ENCODE assay signal across 24 mouse cellular contexts in genomic region chr17:11229426-11229825, GRCm38 (mm10).
DNase-seq lines count a peak whose midpoint lies in the region; ATAC-seq and TF ChIP-seq lines count a peak whose summit lies in the region.
"Had no signal": no experiment of that assay in that cellular context is flagged by ENCODE, and none has a peak within 500 bp of the region (broad histone marks: within the 10 kb centered on the region; RNA-seq: fewer than 3 reads in every experiment).

No protein-coding gene starts in this region.

- ATAC-seq in limb, embryonic 15.5 days (ENCODE audit: insufficient number of reproducible peaks, low FRiP score, low TSS enrichment, low read depth) = 0 out of 2 replicates have a peak, but pooled peaks have one; percentile 4
- ATAC-seq in midbrain, embryonic 11.5 days (ENCODE audit: low FRiP score) = no peak
- ATAC-seq: forebrain, embryonic 13.5 days; midbrain, embryonic 13.5 days had no signal

- H3K9ac ChIP-seq in limb, embryonic 15.5 days = no peak overlapping the region
- no peak overlapping the region for H3K9ac ChIP-seq in midbrain, embryonic 11.5 days (ENCODE audit: low read length)
- H3K9ac ChIP-seq: embryonic facial prominence, embryonic 12.5 days; forebrain, embryonic 13.5 days; hindbrain, embryonic 13.5 days; limb, embryonic 12.5 days; liver, embryonic 13.5 days; midbrain, embryonic 13.5 days; neural tube, embryonic 13.5 days had no signal

- no peak for TF ChIP-seq POLR2A in cortical plate, adult 2 months (IDR thresholded peaks at IDR 0.05; ENCODE audit: extremely low read depth, insufficient read depth, low read length)

- DNase-seq in heart, adult 11 months = peak; percentile 29
- DNase-seq in heart, postnatal 4 days = no peak
- DNase-seq in left cerebral cortex, adult 2 months (ENCODE audit: extremely low spot score in 1 of 2, low spot score in 2 of 2) = no peak
- no peak for DNase-seq in left cerebral cortex, adult 9 months (ENCODE audit: low spot score in 2 of 2)
- no peak for DNase-seq in cerebellum, postnatal 36 days
- no peak for DNase-seq in midbrain, embryonic 11.5 days (ENCODE audit: low spot score, missing footprints)
- DNase-seq: cerebellum, adult 8-10 months; heart, adult 18-20 months; kidney, adult 8-10 months; kidney, postnatal 36 days; liver, embryonic 13.5 days; lung, adult 2 months; lung, postnatal 14 days; retina, postnatal 1 day; right cerebral cortex, postnatal 25 days; thymus, postnatal 14 days had no signal

- H3K27me3 ChIP-seq in limb, embryonic 15.5 days = no peaks in the 10 kb centered on the region
- H3K27me3 ChIP-seq in midbrain, embryonic 11.5 days (ENCODE audit: control insufficient read depth, insufficient read depth, low read length) = no peaks in the 10 kb centered on the region
- H3K27me3 ChIP-seq: embryonic facial prominence, embryonic 12.5 days; forebrain, embryonic 13.5 days; hindbrain, embryonic 13.5 days; limb, embryonic 12.5 days; liver, embryonic 13.5 days; midbrain, embryonic 13.5 days; neural tube, embryonic 13.5 days had no signal

- no peak overlapping the region for H3K27ac ChIP-seq in left cerebral cortex, adult 2 months
- no peak overlapping the region for H3K27ac ChIP-seq in cortical plate, adult 2 months (ENCODE audit: insufficient read depth, low read length)
- no peak overlapping the region for H3K27ac ChIP-seq in limb, embryonic 15.5 days
- H3K27ac ChIP-seq in midbrain, embryonic 11.5 days (ENCODE audit: low read depth, low read length) = no peak overlapping the region
- H3K27ac ChIP-seq: embryonic facial prominence, embryonic 12.5 days; forebrain, embryonic 13.5 days; hindbrain, embryonic 13.5 days; limb, embryonic 12.5 days; liver, embryonic 13.5 days; midbrain, embryonic 13.5 days; neural tube, embryonic 13.5 days had no signal

- intact Hi-C loops in left cerebral cortex, adult 2 months (cut with DNase I) = no loop called here

- peak; percentile 19; the same call in 1 of the 2 replicates for TF ChIP-seq CTCF in left cerebral cortex, adult 2 months (IDR thresholded peaks at IDR 0.05)
- peak; percentile 39; the same call in 1 of the 2 replicates for TF ChIP-seq CTCF in cortical plate, adult 2 months (IDR thresholded peaks at IDR 0.05; ENCODE audit: extremely low read depth, insufficient read depth, low read length)

- H3K4me3 ChIP-seq in left cerebral cortex, adult 2 months = no peak overlapping the region
- no peak overlapping the region for H3K4me3 ChIP-seq in cortical plate, adult 2 months (ENCODE audit: insufficient read depth, low read length)
- no peak overlapping the region for H3K4me3 ChIP-seq in limb, embryonic 15.5 days
- H3K4me3 ChIP-seq in midbrain, embryonic 11.5 days (ENCODE audit: low read depth, low read length) = no peak overlapping the region
- H3K4me3 ChIP-seq: embryonic facial prominence, embryonic 12.5 days; forebrain, embryonic 13.5 days; hindbrain, embryonic 13.5 days; limb, embryonic 12.5 days; liver, embryonic 13.5 days; midbrain, embryonic 13.5 days; neural tube, embryonic 13.5 days had no signal

- H3K9me3 ChIP-seq in limb, embryonic 15.5 days = no peaks in the 10 kb centered on the region
- no peaks in the 10 kb centered on the region for H3K9me3 ChIP-seq in midbrain, embryonic 11.5 days (ENCODE audit: control insufficient read depth, low read length)
- H3K9me3 ChIP-seq: embryonic facial prominence, embryonic 12.5 days; forebrain, embryonic 13.5 days; hindbrain, embryonic 13.5 days; limb, embryonic 12.5 days; liver, embryonic 13.5 days; midbrain, embryonic 13.5 days; neural tube, embryonic 13.5 days had no signal

- no peaks in the 10 kb centered on the region for H3K36me3 ChIP-seq in limb, embryonic 15.5 days
- no peaks in the 10 kb centered on the region for H3K36me3 ChIP-seq in midbrain, embryonic 11.5 days (ENCODE audit: control insufficient read depth, insufficient read depth, low read length)
- H3K36me3 ChIP-seq: embryonic facial prominence, embryonic 12.5 days; hindbrain, embryonic 13.5 days; limb, embryonic 12.5 days; liver, embryonic 13.5 days; midbrain, embryonic 13.5 days; neural tube, embryonic 13.5 days had no signal

- no peaks in the 10 kb centered on the region for H3K4me1 ChIP-seq in cortical plate, adult 2 months (ENCODE audit: control insufficient read depth, insufficient read depth, low read length)
- H3K4me1 ChIP-seq in limb, embryonic 15.5 days = no peaks in the 10 kb centered on the region; the same call in 1 of the 2 replicates
- no peaks in the 10 kb centered on the region for H3K4me1 ChIP-seq in midbrain, embryonic 11.5 days (ENCODE audit: control insufficient read depth, insufficient read depth, low read length)
- H3K4me1 ChIP-seq: embryonic facial prominence, embryonic 12.5 days; liver, embryonic 13.5 days had no signal

- 50% methylated on average over 1 of the region's 1 CpGs for WGBS in limb, embryonic 15.5 days
- WGBS in midbrain, embryonic 11.5 days = 68% methylated on average over 1 of the region's 1 CpGs

- no peak overlapping the region for H3K4me2 ChIP-seq in limb, embryonic 15.5 days
- no peak overlapping the region for H3K4me2 ChIP-seq in midbrain, embryonic 11.5 days
- H3K4me2 ChIP-seq: embryonic facial prominence, embryonic 12.5 days; forebrain, embryonic 13.5 days; hindbrain, embryonic 13.5 days; limb, embryonic 12.5 days; liver, embryonic 13.5 days; midbrain, embryonic 13.5 days; neural tube, embryonic 13.5 days had no signal
